Mouse (Mus musculus): ENCODE data around the gene Myt1. TPM values are rescaled to one million over a fixed set of nuclear protein-coding genes. Genes with fewer than 3 reads are reported as not detected.

Gene Myt1
- not detected in 2 replicates for polyA plus RNA-seq (2015; fragmentation: Nextera tagmentation; extraction: Ambion mirVana)

DNA sequence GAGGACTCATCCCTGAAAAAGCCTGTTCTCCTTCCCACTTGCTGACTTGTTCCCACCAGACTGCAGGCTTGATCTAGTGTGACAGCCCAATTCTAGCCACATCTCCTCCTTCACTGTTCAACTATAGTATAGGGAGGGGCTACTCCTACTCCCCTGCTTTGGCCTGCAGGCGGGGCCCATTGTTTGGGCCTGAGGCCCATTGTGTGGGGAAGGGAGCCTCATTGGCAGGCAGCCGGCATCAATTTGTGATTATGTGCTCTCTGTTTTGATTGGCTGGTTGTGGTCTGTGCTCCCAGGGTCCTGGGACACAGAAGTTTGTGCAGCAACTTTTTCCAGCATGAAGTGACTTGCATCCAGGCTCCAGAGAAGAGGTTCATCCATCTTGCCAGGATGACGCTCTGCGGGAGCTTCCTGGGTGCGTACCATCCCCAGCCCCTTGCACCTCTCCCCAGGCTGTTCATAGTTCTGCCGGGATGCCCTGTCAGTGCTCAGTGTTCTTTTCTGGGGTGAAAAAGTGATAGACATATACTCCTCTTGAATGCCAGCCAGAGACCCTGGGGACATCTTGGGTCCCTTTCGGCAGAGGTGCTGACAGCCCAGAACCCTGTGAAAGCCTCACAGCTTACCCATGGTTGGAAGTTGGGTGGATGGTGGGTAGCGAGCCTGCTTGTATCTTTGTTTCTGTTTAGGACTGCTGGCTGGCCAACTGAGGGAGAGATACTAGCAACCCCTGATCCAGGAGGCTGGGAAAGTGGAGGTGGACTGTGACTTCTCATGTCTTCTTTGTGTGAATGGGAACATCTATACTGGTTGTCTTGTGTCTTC is at the start of gene Myt1:
TSS of gene Myt1 (plus strand) at position 327 of the 825 bp plus-strand sequence.
- no peak for DNase-seq (ENCODE audit: low spot score)

DNA sequence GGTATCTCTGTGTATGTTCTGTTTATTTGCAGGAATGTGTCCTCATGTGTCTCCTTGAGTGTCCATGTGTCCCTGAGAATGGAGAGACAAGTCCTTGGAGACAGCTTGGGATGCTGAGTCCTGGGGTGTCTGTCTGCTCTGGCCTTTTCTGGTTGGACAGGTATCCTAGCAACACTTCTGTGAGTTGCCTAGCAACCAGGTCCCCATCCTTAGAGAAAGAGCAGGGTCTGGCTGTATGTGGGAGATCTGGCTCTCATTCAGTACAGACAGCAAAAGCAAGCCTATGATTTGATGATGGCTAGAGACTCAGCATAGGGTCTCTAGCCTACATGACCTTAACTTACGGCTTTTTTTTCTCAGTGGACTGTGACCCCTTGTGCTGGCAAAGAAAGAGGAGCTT is 49.4 kb upstream of the Myt1 start:
- DNase-seq (ENCODE audit: low spot score): no peak

DNA sequence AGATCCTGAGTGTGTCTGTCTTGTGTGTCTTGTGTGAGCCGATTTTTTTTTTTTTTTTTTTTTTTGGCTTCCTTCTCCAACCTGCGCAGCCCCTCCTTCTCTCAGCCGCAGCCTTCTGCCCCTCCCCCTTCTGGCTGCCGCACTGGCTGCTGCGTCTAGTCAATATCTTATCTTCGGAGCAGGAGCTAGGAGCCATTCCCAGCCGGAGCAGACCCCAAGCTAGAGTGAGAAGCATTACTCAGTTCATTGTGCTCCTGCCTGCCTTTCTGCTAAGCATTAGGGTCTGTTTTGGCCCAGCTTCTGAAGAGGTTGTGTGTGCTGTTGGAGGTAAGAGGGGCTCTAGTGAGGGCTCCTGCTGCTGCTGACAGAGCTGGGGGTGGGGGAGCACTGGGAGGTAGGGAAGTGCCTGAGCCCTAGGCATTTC is 48.2 kb upstream of the Myt1 start, which contains the start of gene Oprl1:
TSS of gene Oprl1 (plus strand) at position 114 of the 424 bp plus-strand sequence.
- DNase-seq (ENCODE audit: low spot score): peak; percentile 17

DNA sequence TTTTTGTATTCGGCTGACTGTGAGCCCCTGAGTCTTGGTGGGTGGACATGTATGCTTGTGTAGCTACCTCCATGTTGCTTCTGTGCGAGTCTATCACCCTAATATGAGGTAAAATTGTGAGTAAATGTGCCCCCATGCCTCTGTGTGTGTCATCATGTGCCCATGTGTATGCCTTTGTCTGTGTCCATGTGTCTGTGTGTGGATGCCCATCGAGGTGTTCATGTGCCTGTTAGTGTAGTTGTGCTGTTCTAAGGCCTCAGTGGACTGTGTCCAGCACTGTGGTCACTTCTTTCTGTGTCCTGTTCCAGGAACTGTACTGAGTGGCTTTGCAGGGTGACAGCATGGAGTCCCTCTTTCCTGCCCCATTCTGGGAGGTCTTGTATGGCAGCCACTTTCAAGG is 47.8 kb upstream of the Myt1 start:
- no peak for DNase-seq (ENCODE audit: low spot score)

DNA sequence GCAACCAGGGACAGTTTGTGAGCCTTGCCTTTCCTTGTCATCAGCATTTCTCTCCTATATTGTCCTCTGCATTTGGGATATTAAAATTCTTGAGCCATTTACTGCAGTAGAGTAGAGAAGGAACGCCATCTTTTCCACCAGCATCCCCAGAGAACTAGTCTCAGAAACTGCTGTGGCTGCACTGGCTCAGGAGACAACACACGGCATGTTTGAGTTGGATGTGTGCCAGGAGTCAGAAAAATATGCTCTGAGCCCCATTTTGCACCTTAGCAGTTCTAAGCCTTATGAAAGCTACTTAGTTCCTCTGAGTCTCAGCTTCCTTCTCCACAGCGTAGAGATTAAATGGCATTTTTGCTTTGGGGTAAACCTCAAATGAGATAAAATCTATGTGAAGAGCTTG is 46.1 kb upstream of the Myt1 start:
- no peak for DNase-seq (ENCODE audit: low spot score)

DNA sequence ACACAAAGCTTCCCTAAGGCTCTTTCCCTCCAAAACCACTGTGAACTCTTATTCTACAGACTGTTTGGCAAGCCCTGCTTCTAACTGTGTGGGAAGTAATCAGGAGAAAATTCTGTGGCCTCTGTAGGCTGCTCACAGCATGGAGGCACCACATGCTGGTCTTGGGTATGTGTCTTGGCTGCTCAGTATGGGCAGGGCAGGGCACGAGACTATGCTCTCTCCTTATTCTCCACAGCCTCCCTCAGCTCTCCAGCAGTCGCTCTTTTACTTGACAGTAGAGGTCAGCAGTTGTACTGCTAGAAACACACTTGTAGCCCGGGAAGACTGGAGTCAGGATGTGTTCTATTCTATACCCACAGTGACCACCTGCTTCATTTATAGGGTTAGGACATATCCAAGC is 43.1 kb upstream of the Myt1 start:
- DNase-seq (ENCODE audit: low spot score): no peak

DNA sequence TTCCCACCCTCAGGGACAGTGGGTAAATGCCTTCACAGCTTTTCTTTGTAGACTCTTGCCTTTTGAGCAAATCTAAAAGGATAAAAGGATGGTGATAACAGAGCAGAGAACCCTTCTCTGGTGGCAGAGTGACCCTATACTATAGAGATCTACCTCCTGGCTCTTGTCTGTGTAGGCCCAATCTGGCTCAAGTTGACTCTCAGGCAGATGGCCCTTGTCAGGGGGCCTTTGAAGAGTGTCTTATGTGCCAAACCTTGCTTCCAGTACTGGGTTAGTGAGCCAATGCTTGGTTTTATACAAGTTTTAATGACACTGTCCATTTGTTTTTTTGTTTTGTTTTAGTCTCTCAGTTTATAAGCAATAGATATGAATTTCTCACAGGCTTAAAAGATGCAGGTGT is 41.9 kb upstream of the Myt1 start:
- DNase-seq (ENCODE audit: low spot score): no peak

DNA sequence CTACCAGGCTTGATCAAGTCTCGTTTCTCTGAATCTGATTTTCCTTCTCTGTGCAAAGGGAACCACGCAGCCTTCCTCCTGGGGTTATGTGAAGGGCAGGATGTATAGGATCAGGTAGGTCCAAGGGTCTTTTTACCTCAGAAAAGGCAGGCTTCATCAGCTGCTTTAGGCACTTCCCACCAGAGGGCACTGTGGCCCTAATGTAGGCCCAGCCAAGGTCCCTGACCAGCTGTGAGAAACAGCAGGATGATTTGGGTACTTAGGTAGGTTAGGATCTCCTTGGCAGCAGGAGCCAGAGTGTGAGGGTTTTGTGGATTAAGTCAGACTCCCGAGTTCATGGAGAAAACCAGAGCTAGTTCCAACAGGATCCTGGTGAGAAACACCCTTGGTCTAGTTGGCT is 40.9 kb upstream of the Myt1 start:
- DNase-seq (ENCODE audit: low spot score): peak; percentile 36

DNA sequence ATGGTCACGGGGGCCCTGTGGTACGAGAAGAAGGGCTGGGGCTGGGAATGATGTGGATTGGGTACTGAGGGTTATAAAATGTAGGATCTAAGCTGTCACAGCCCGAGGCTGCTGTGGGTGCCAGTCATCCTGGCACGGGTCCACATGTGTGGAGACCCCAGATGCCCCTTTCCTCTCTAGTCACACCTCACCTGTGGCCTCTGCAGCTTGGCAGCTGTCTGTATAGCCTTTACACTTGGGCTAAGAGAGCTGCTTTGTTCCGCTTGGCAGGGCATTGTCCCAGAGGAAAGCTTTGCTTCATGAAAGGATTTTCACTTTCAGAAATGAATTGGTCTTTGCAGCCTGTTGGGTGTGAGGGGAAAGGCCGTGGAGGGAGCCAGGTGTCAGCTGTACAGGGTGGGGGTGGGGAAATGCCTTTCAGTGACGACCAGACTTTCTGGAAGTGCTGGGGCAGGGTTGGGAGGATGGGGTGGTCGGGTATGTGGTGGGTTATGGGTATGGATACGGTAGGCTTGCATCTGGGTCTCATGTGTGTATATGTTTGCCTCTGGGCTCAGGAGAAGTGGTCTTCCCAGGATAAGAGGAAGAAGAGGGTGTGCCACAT is 35.4 kb upstream of the Myt1 start:
- DNase-seq (ENCODE audit: low spot score): no peak

DNA sequence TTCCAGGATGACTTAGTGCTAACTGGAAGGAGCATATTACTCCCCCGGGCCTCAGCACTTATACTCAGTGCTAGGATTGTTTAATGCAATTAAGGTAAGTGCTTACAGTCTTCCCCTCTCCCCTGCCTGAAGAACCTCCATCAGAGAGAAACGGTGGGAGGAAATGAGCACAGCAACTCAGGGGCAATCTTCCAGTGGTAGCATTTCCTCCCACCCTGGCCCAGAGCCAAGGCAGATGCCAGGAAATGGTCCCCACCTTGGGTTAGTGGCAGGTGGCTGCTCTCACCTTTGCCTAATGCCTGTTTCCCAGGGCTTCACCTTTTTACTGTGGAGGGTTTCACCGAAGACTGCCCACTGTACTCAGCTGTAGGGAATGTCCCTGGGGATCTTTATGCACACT is 33.1 kb upstream of the Myt1 start:
- DNase-seq (ENCODE audit: low spot score): no peak

DNA sequence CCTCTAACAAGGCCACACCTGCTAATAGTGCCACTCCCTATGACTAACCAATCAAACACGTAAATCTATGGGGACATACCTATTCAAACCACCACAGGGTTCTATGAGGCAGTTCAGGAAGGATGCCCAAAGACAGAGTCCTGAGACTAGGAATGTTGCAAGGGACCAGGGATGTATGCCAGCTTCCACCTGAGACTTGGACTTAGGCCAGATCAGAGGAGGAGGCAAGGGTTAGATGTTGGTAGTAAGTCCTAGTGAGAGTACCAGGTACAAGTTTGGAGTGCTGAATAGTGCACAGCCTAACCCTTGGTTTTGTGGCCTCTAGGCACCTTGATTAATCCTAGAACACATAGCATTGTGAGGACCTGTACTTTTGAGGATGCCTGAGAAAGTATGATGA is 10.5 kb upstream of the Myt1 start:
- no peak for DNase-seq (ENCODE audit: low spot score)

DNA sequence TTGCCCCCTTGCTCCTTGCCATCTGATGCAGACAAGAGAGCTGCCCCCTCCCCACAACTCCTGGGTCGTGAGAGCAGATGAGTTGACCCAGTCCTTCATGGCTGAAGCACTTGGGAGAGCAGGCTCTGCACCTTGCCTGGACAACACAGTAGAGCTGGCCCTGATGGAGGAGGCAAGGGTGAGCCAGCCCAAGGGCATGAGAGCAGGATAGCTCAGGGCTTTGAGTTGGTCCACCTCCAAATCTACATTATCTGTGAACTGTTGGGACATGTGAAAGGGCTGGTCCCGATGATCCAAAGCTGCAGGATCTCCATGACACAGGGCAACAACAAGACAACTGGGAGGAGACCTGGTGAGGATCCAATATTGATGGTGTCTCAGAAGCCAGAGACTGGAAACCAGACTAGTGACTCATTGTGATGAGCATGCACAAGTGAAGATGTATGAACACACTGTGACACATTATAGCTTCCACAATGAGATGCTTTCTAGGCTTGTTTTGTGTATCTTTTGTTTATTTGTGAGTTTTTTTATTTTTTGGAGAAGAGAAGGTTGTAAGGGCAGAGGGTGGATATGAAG is 4.9 kb upstream of the Myt1 start:
- DNase-seq (ENCODE audit: low spot score): no peak

DNA sequence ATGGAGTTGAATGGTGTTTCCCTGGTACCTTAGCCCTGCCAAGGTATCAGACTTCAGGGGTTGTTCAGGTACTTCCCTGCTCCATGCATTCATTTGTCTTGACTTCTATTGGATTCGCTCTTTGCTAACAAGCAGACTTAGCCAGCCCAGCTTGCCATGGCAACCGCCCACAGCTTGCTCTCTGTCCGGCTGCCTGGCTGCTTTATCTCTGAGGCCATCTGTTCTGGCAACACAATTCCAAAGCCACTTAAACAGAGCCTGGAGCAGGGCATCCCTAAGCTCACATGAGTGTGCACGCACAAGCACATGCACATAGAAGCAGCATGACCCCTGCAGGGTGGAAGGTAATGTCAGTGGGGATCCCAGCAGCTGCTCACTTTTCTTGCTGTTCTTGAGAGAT is 4.1 kb upstream of the Myt1 start:
- no peak for DNase-seq (ENCODE audit: low spot score)

DNA sequence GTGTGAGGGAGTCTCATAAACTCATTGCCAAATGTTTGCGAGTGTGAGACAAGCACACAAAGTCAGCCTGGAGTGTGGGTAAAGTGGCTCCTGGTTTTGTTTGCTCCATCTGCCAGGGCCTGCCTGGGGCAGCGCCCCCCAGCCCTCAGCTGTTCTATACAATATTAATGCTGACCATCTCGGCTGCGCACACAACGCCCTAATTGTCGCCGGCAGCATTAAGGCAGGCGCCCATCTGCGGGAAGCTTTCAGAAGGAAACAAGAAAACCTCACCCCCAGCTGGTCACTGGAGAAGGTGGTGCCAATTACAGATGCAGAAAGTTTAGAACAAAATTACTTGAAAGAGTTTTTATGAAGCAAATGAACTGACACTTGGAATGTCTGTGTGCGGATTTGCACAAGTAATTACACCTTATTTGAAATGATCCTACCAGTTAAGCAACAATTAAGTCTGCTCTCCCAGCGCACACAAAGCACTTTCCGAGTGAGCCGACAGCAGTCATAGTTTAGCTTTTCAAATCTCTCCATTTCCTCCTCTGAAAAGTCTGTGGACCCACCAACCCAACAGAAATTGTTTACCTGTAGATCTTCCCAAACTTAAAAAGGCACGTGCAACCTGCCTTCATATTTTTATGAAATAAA is 875 bp downstream of the Myt1 start:
- no peak for DNase-seq (ENCODE audit: low spot score)

DNA sequence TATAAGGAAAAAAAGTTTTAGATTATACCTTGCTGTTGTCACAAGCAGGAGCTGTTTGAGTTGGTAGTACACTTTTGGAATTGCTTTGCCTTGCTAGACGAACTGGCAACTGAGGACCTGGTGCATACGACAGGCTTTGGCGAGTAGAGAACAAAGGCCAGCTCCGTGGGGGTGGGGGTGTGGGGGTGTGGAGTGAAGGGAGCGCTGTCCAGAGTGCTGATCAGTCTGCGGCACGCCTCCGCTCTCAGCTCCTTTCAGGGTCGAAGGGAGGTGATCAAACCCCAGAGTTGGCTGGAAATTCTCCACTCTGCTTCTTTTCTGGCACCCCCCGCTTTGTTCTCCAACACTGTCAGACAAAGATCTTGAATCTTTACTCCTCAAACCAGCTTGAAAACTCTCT is 1.5 kb downstream of the Myt1 start:
- no peak for DNase-seq (ENCODE audit: low spot score)

DNA sequence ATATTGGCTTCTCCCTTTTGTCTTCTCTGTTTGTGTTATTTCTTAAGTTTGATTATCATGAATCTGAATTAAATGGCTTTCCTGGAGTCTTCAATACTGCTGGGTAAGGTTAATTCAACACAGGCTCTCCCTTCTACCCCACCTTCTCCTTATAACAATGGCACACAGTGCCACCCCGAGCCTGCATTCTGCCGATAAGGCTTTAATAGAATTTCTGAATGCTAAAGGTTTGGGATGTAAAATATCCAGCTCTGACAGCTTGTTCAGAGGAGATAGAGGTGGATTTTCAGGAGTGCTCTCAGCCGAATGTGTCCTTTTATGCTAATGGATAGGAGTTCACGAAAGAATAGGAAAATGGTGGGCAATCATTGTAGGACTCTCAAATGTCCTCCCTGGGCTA is 2.1 kb downstream of the Myt1 start:
- DNase-seq (ENCODE audit: low spot score): no peak

DNA sequence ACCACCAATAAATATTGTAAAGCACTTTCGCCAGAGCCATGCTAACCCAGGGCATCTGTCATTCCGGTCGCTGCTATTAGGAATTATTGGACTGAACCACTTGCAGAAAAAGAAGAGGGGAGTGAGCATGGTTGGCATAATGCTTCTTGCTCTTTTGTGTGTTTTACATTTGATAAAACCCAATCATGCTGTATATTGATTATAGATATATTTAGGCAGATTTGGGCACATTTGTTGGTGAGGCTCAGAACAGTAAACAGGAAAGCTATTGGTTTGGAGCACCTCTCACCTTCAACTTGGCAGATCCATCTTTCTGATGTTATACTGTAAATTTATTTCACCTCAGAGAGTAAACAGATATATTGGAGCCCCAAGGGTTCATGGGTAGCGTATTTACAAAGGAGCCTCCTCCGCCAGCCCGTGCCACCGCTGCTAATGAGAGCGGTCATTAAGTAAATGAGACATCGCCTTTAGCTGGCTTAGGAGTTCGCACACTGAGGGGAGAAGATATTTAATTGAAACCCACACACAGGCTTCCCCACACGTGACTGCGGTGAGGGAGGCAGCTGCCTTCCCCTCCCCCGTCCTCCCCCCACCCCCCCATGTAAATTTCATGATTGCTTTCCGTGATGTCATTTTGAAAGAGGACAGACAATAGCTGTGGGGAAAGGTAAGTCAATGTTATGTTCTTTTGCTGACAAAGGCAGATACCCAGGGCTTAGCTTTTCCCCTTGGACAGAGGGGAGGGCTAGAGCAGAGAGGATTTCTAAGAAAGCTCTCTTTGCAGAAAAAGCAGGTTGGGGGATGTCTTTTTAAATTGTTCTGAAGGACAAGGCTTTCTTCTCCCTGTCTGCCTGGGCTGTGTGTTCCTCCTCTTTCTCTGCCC is 3.8 kb downstream of the Myt1 start:
- DNase-seq (ENCODE audit: low spot score): no peak

DNA sequence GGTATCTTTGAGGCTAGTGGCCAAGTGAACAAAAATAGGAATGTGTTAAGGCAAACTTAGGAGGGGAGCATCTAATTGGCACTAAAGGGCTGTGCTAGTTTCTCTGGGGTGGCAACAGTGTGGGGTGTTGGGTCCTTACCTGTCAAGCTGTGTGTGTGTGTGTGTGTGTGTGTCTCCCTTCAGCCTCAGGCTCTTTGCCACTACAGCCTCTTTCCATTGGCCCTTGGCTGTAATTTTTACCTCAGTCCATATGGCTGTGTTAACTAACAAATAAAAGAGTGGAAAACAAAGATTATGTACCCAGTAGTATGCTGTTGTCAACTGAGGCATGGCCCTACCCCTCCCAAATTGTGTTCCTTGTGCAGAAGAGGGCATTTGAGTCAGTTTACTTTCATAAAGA is 5.3 kb downstream of the Myt1 start:
- no peak for DNase-seq (ENCODE audit: low spot score)

DNA sequence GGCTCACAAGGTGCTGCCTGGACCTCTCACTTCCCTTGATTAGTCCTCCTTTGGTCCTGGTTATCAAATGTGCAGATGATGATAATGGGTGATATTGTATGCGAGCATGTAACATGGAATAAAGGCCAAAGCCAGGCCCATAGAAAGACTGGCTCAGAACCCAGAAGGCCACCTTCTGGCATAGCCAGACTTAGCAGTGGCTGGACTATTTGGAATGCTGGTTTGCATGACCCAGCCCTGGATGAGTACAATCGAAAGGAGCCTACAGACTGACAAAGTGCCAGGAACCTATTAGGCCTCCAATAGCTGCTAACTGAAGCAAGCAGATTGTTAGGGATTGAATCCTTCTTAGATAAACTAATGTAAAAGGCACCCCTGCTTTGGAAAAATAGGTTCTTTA is 6.3 kb downstream of the Myt1 start:
- DNase-seq (ENCODE audit: low spot score): no peak

DNA sequence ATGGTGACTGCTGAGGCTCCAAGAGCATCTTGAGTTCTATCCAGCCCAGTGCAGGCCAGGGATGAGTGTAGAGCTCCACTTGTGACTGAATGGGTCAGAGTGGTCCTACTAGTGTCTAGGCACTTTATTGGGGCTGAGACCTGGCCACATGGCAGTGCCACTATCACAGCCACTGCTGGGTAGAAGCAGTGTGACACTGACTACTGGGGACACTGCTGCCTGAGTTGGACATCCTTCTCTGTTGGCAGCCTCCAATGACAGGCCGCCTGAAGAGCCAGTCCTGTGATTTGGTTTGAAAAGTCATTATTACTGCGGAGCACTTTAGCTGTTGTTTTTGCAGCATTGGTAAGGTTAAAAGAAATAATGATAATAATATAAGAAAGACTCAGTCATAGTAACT is 10.1 kb downstream of the Myt1 start:
- no peak for DNase-seq (ENCODE audit: low spot score)

DNA sequence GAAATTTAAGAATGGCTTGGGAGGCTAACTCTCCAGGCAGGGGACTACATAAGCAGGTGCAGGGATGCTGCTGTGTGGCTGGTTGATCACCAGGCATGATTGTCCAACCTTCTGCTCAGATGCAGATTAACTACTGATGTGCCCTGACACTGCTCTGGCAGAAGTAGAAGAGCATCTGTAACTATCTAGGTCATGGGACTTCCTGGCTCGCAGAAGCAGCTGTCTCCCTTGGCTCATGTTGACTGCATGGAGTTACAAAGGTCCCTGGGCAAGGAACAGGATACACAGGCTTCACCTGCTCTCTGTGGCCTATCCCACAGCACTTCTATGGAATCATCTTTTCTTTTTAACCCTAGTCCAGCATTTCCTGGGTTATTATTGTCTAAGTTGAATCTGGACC is 12.7 kb downstream of the Myt1 start:
- no peak for DNase-seq (ENCODE audit: low spot score)
